In the genomic region with DNA sequence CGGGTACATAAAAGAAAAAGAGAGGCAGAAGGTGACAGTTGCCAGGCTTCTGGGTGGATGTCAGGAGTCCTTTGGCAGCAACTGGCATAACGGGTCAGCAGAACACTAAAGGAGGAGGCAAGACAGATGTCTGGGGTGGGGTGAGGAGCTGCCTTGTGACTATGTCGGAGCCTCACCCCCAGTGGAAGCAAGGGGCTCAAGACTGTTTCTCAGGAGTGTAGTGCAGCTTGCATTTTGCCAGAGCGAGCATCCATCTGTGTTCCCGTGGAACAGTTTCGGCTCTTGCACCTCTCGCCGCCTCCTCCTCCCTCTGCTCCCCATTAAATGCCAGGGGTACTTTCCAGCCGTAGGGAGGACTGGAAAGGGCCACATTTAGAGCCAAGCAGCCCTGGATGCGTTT, we compare ENCODE assay signal across 18 mouse cellular contexts.
DNase-seq lines count a peak whose midpoint lies in the region; ATAC-seq and TF ChIP-seq lines count a peak whose summit lies in the region.
"Had no signal": no experiment of that assay in that cellular context is flagged by ENCODE, and none has a peak within 500 bp of the region (broad histone marks: within the 10 kb centered on the region; RNA-seq: fewer than 3 reads in every experiment).

No protein-coding gene starts in this region.

- no peak for DNase-seq in frontal cortex, postnatal 25 days (ENCODE audit: low spot score in 2 of 2)
- peak; percentile 40 for DNase-seq in right cerebral cortex, adult 18-20 months
- DNase-seq in right cerebral cortex, postnatal 4 days: no peak
- DNase-seq in layer of hippocampus, postnatal 14 days (ENCODE audit: low spot score in 2 of 2): peak; percentile 67 to 78
- no peak for DNase-seq in thymus, postnatal 10 days (ENCODE audit: low spot score in 2 of 2)
- no peak for DNase-seq in thymus, adult 2 months
- DNase-seq: adrenal gland, postnatal 10 days; gastrocnemius, adult 2 months; heart, adult 2 months; kidney, adult 8-10 months; lung, embryonic 14.5 days had no signal

- no peak overlapping the region for H3K27ac ChIP-seq in thymus, adult 2 months (ENCODE audit: control insufficient read depth, insufficient read depth, low read length)
- H3K27ac ChIP-seq: forebrain, embryonic 13.5 days; gastrocnemius, adult 2 months; heart, adult 2 months; hindbrain, embryonic 12.5 days; midbrain, embryonic 13.5 days; neural tube, embryonic 15.5 days had no signal

- TF ChIP-seq CTCF in thymus, adult 2 months (IDR thresholded peaks at IDR 0.05; ENCODE audit: borderline replicate concordance, control insufficient read depth, extremely low read depth, insufficient read depth, low read length, poor library complexity): no peak

- no peaks in the 10 kb centered on the region for H3K36me3 ChIP-seq in thymus, adult 2 months (ENCODE audit: control insufficient read depth, insufficient read depth, low read length)
- H3K36me3 ChIP-seq: hindbrain, embryonic 12.5 days; midbrain, embryonic 13.5 days; neural tube, embryonic 15.5 days had no signal

- TF ChIP-seq POLR2A in thymus, adult 2 months (IDR thresholded peaks at IDR 0.05; ENCODE audit: control insufficient read depth, extremely low read depth, insufficient read depth, low read length, poor library complexity): no peak

- no peaks in the 10 kb centered on the region for H3K4me1 ChIP-seq in thymus, adult 2 months (replicated peaks; ENCODE audit: control insufficient read depth, insufficient read depth, low read length)
- H3K4me1 ChIP-seq: forebrain, embryonic 13.5 days; hindbrain, embryonic 12.5 days; midbrain, embryonic 13.5 days; neural tube, embryonic 15.5 days had no signal

- H3K4me3 ChIP-seq in thymus, adult 2 months (ENCODE audit: control insufficient read depth, insufficient read depth, low read length): no peak overlapping the region
- H3K4me3 ChIP-seq: forebrain, embryonic 13.5 days; gastrocnemius, adult 2 months; heart, adult 2 months; hindbrain, embryonic 12.5 days; midbrain, embryonic 13.5 days; myocyte; neural tube, embryonic 15.5 days had no signal

- 91% methylated on average over 10 of the region's 10 CpGs for WGBS in thymus, adult 2 months

- no peaks in the 10 kb centered on the region for H3K27me3 ChIP-seq in thymus, adult 2 months (ENCODE audit: control insufficient read depth, insufficient read depth, low read length)
- H3K27me3 ChIP-seq: forebrain, embryonic 13.5 days; hindbrain, embryonic 12.5 days; midbrain, embryonic 13.5 days; neural tube, embryonic 15.5 days had no signal

- ATAC-seq in frontal cortex, adult (ENCODE audit: low TSS enrichment): peak; percentile 78
- ATAC-seq: forebrain, embryonic 13.5 days; inflammation-experienced regulatory T-cells, adult 6 months; midbrain, embryonic 13.5 days had no signal

Comparison
In these comparisons a context has a peak if more than half of its experiments do, and no peak if none do; other contexts are left out.
1. DNase-seq: peak in right cerebral cortex, adult 18-20 months (single experiment) and layer of hippocampus, postnatal 14 days (2 of 2); none in frontal cortex, postnatal 25 days (0 of 2), right cerebral cortex, postnatal 4 days (single experiment), thymus, postnatal 10 days (0 of 2) and thymus, adult 2 months (single experiment).